10 mouse cellular contexts compared by ENCODE assay signal in genomic region chr3:55447486-55448460, GRCm38 (mm10). TPM values are rescaled to one million over a fixed set of nuclear protein-coding genes. Genes with fewer than 3 reads are reported as not detected.
DNase-seq lines count a peak whose midpoint lies in the region; ATAC-seq lines count a peak whose summit lies in the region.
"Had no signal": no experiment of that assay in that cellular context is flagged by ENCODE, and none has a peak within 500 bp of the region (broad histone marks: within the 10 kb centered on the region; RNA-seq: fewer than 3 reads in every experiment).

No protein-coding gene starts in this region.

- H3K9ac ChIP-seq in heart, embryonic 12.5 days: no peak overlapping the region
- no peak overlapping the region for H3K9ac ChIP-seq in embryonic facial prominence, embryonic 15.5 days
- no peak overlapping the region for H3K9ac ChIP-seq in liver, embryonic 11.5 days (ENCODE audit: low read depth, low read length)
- H3K9ac ChIP-seq: liver, embryonic 13.5 days had no signal

- DNase-seq in heart, adult 11 months: peak; percentile 95
- peak; percentile 82 for DNase-seq in adrenal gland, adult 2 months
- peak; percentile 82 for DNase-seq in layer of hippocampus, adult 9-10 months (ENCODE audit: low spot score)
- peak; percentile 90 to 95 for DNase-seq in right cerebral cortex, postnatal 10 days (ENCODE audit: low spot score in 2 of 2)
- no peak for DNase-seq in liver, embryonic 11.5 days (ENCODE audit: low spot score)
- no peak for DNase-seq in spleen, adult 12 weeks (ENCODE audit: low spot score)
- DNase-seq: liver, embryonic 13.5 days had no signal

- no peaks in the 10 kb centered on the region for H3K36me3 ChIP-seq in heart, embryonic 12.5 days
- no peaks in the 10 kb centered on the region for H3K36me3 ChIP-seq in embryonic facial prominence, embryonic 15.5 days
- H3K36me3 ChIP-seq in liver, embryonic 11.5 days (ENCODE audit: control insufficient read depth, insufficient read depth, low read length): no peaks in the 10 kb centered on the region
- H3K36me3 ChIP-seq: liver, embryonic 13.5 days had no signal

- WGBS in heart, embryonic 12.5 days: 84% methylated on average over 5 of the region's 5 CpGs
- 53% methylated on average over 5 of the region's 5 CpGs for WGBS in embryonic facial prominence, embryonic 15.5 days
- 89% methylated on average over 5 of the region's 5 CpGs for WGBS in liver, embryonic 11.5 days

- H3K9me3 ChIP-seq in heart, embryonic 12.5 days (replicated peaks): no peaks in the 10 kb centered on the region
- H3K9me3 ChIP-seq in embryonic facial prominence, embryonic 15.5 days (replicated peaks): no peaks in the 10 kb centered on the region
- no peaks in the 10 kb centered on the region for H3K9me3 ChIP-seq in liver, embryonic 11.5 days (ENCODE audit: control insufficient read depth, low read length)
- H3K9me3 ChIP-seq: liver, embryonic 13.5 days had no signal

- no peak overlapping the region for H3K27ac ChIP-seq in heart, embryonic 12.5 days (ENCODE audit: poor library complexity, severe bottlenecking)
- peak overlapping the region; percentile 77 for H3K27ac ChIP-seq in embryonic facial prominence, embryonic 15.5 days (replicated peaks)
- H3K27ac ChIP-seq in liver, embryonic 11.5 days (ENCODE audit: low read depth, low read length): no peak overlapping the region
- H3K27ac ChIP-seq: liver, embryonic 13.5 days had no signal

- no peak overlapping the region for H3K4me2 ChIP-seq in heart, embryonic 12.5 days
- H3K4me2 ChIP-seq in embryonic facial prominence, embryonic 15.5 days (replicated peaks): no peak overlapping the region
- no peak overlapping the region for H3K4me2 ChIP-seq in liver, embryonic 11.5 days
- H3K4me2 ChIP-seq: liver, embryonic 13.5 days had no signal

- ATAC-seq in heart, embryonic 12.5 days (ENCODE audit: insufficient number of reproducible peaks, low FRiP score): no peak
- ATAC-seq in embryonic facial prominence, embryonic 15.5 days (ENCODE audit: insufficient number of reproducible peaks, low FRiP score, low TSS enrichment, low read depth): peak; percentile 77
- no peak for ATAC-seq in liver, embryonic 11.5 days (replicated peaks; ENCODE audit: low FRiP score)

- no peaks in the 10 kb centered on the region for H3K4me1 ChIP-seq in heart, embryonic 12.5 days (replicated peaks)
- H3K4me1 ChIP-seq in embryonic facial prominence, embryonic 15.5 days: peaks cover 8% of the 10 kb centered on the region
- H3K4me1 ChIP-seq in liver, embryonic 11.5 days (replicated peaks; ENCODE audit: control insufficient read depth, insufficient read depth, low read length): no peaks in the 10 kb centered on the region
- H3K4me1 ChIP-seq: liver, embryonic 13.5 days had no signal

- H3K27me3 ChIP-seq in heart, embryonic 12.5 days (replicated peaks): no peaks in the 10 kb centered on the region
- H3K27me3 ChIP-seq in embryonic facial prominence, embryonic 15.5 days: no peaks in the 10 kb centered on the region
- no peaks in the 10 kb centered on the region for H3K27me3 ChIP-seq in liver, embryonic 11.5 days (replicated peaks; ENCODE audit: control insufficient read depth, insufficient read depth, low read length)
- H3K27me3 ChIP-seq: liver, embryonic 13.5 days had no signal

- H3K4me3 ChIP-seq in heart, embryonic 12.5 days: no peak overlapping the region
- H3K4me3 ChIP-seq in embryonic facial prominence, embryonic 15.5 days (replicated peaks): no peak overlapping the region
- no peak overlapping the region for H3K4me3 ChIP-seq in liver, embryonic 11.5 days (ENCODE audit: low read depth, low read length)
- H3K4me3 ChIP-seq: liver, embryonic 13.5 days had no signal

RNA-seq across cellular contexts. Expression of gene Gm21954, which starts 24.2 kb away (rescaled TPM):
- polyA plus RNA-seq in heart, embryonic 12.5 days (2016; fragmentation: Nextera tagmentation; extraction: Ambion mirVana): not detected in 2 replicates
- not detected for total RNA-seq in adrenal gland, adult 2 months (2021)
- polyA plus RNA-seq in adrenal gland, adult 2 months (2012; rRNA removed): not detected in 2 replicates
- not detected in 2 replicates for polyA plus RNA-seq in embryonic facial prominence, embryonic 15.5 days (2015; fragmentation: Nextera tagmentation; extraction: Ambion mirVana)
- polyA plus RNA-seq in liver, embryonic 11.5 days (2014; fragmentation: Nextera tagmentation; extraction: Ambion mirVana): not detected in 2 replicates
- polyA plus RNA-seq: embryonic facial prominence, embryonic 11.5 days; liver, embryonic 13.5 days had no signal

Comparison
In these comparisons a context has a peak if more than half of its experiments do, and no peak if none do; other contexts are left out.
1. DNase-seq: peak in heart, adult 11 months (single experiment), adrenal gland, adult 2 months (single experiment), layer of hippocampus, adult 9-10 months (single experiment) and right cerebral cortex, postnatal 10 days (2 of 2); none in liver, embryonic 11.5 days (single experiment) and spleen, adult 12 weeks (single experiment).